Mouse (Mus musculus) CH12.LX (cell line): ENCODE data around the gene Dmrt2. TPM values are rescaled to one million over a fixed set of nuclear protein-coding genes. Genes with fewer than 3 reads are reported as not detected.

Experiments used
- DNase-seq: peaks from one replicate; pipeline ENCODE4 v3.0.0-alpha.2; 2013; ENCODE audit errors: extremely low read depth
- H3K27ac ChIP-seq: 2 replicates; pipeline ENCODE4 v1.5.1; 2012; ENCODE audit warnings: low read depth, mild to moderate bottlenecking, control low read depth, moderate library complexity; ENCODE audit not compliant: insufficient read depth
- H3K27me3 ChIP-seq: replicated peaks from 2 replicates; pipeline ENCODE3; 2012; ENCODE audit warnings: inconsistent platforms
- H3K36me3 ChIP-seq, 2 experiments: replicated peaks in 1 of 2; 2 replicates each; pipeline versions ENCODE3 to v1.6.1; 2012; ENCODE audit warnings: inconsistent platforms in 1 of 2, low read length in 1 of 2, mild to moderate bottlenecking in 1 of 2, mixed read lengths in 1 of 2, moderate library complexity in 1 of 2; ENCODE audit not compliant: control insufficient read depth in 1 of 2, insufficient read depth in 1 of 2
- H3K4me1 ChIP-seq, 2 experiments: 2 replicates each; pipeline ENCODE4 v1.6.1; 2012; ENCODE audit warnings: inconsistent platforms in 1 of 2, moderate library complexity in 1 of 2; ENCODE audit not compliant: insufficient read depth in 2 of 2, control insufficient read depth in 1 of 2
- H3K4me2 ChIP-seq: 2 replicates; pipeline ENCODE4 v1.6.1; 2012; ENCODE audit warnings: low read depth, mild to moderate bottlenecking, control low read depth; ENCODE audit not compliant: poor library complexity, insufficient read depth, severe bottlenecking
- H3K4me3 ChIP-seq, 3 experiments: fragments of 150-350 bp in 1 of 3; sonication (generic) in 1 of 3; replicated peaks in 1 of 3; 2 replicates each; pipeline versions ENCODE3 to v1.5.1; 2011 to 2012; ENCODE audit warnings: low read depth in 2 of 3, low read length in 2 of 3, mild to moderate bottlenecking in 2 of 3, moderate library complexity in 2 of 3, control low read depth in 1 of 3, improper control_type of control experiment in 1 of 3, inconsistent platforms in 1 of 3, mixed read lengths in 1 of 3; ENCODE audit not compliant: poor library complexity in 1 of 3
- H3K79me2 ChIP-seq: replicated peaks from 2 replicates; pipeline ENCODE4 v1.6.1; 2012; ENCODE audit warnings: mild to moderate bottlenecking, moderate library complexity; ENCODE audit not compliant: control insufficient read depth, poor library complexity, insufficient read depth, severe bottlenecking; ENCODE audit errors: extremely low read depth
- H3K9ac ChIP-seq: 2 replicates; pipeline ENCODE4 v1.6.1; 2012; ENCODE audit warnings: low read depth, mild to moderate bottlenecking, control low read depth, moderate library complexity; ENCODE audit not compliant: insufficient read depth
- H3K9me3 ChIP-seq: replicated peaks from 2 replicates; pipeline ENCODE3; 2012; ENCODE audit warnings: low read length, inconsistent platforms, mixed read lengths
- MAX ChIP-seq: IDR thresholded peaks from 2 replicates; pipeline ENCODE4 v1.6.1; 2011; ENCODE audit warnings: low read length, improper control_type of control experiment
- UBTF ChIP-seq: IDR thresholded peaks from 2 replicates; pipeline ENCODE4 v1.6.1; 2012; ENCODE audit warnings: low read depth, mild to moderate bottlenecking, inconsistent platforms, low read length, improper control_type of control experiment, moderate library complexity
- dilution Hi-C: fragments of 300-500 bp; cut with MboI; formaldehyde crosslinking; loops from 2 replicates; pipeline ENCODE4 v1.14.3; 2020; ENCODE audit warnings: low sequenced_read_pairs; ENCODE audit not compliant: extremely low pct_unique_long_range_greater_than_20kb, extremely low pct_ligation_motif_present
- in situ Hi-C: fragments of 300-500 bp; cut with MboI; formaldehyde crosslinking; loops from 3 replicates; pipeline ENCODE4 v1.14.3; 2019; ENCODE audit warnings: low sequenced_read_pairs, low pct_ligation_motif_present, low pct_unique_long_range_greater_than_20kb, mixed read lengths
- polyA plus RNA-seq: library from polyadenylated mRNA; unstranded; fragments of >175 nt; gene quantifications from 2 replicates; pipeline ENCODE4 v1.2.1, GENCODE M21; 2012; ENCODE audit warnings: low read depth; ENCODE audit not compliant: insufficient read length
- total RNA-seq, 2 experiments: library from RNA; depleted of rRNA; stranded (reverse); fragments of 300-350 nt in 1 of 2; fragments of >200 nt in 1 of 2; gene quantifications; 2 replicates each; pipeline ENCODE4 v1.2.3; 2012 to 2014

Dmrt2 gene
- total and polyA plus RNA-seq, 3 experiments = not detected

GRCm38 (mm10) chr19:25722616-25723015 lies 50.4 kb downstream of the Dmrt2 start:
- TF ChIP-seq UBTF (no peak), MAX (no peak)
- H3K4me1 ChIP-seq = no peaks in the 10 kb centered on the region
- no peak overlapping the region for H3K9ac ChIP-seq
- H3K27ac ChIP-seq = no peak overlapping the region
- no peaks in the 10 kb centered on the region for H3K36me3 ChIP-seq
- no peak for DNase-seq
- H3K4me3 ChIP-seq = no peak overlapping the region
- no peaks in the 10 kb centered on the region for H3K9me3 ChIP-seq
- dilution Hi-C loops (no loop called here), in situ Hi-C loops (no loop called here)
- no peak overlapping the region for H3K4me2 ChIP-seq
- no peaks in the 10 kb centered on the region for H3K27me3 ChIP-seq
- H3K79me2 ChIP-seq = no peaks in the 10 kb centered on the region

Other genes with a start within 250 kb of the Dmrt2 start
- gene Dmrt1, start 166.8 kb upstream of the Dmrt2 start, total RNA-seq (2012; rRNA removed) = not detected in 2 replicates
- 0.24 and 0.50 TPM in 2 replicates for gene Dmrt1, start 166.8 kb upstream of the Dmrt2 start, total RNA-seq (2014; rRNA removed)
- gene Dmrt1, start 166.8 kb upstream of the Dmrt2 start, polyA plus RNA-seq = 0.30 TPM in 1 of 2 replicates, not detected in the other
- not detected in 2 replicates for gene Dmrt3, start 62.1 kb upstream of the Dmrt2 start, total RNA-seq (2012; rRNA removed)
- not detected in 2 replicates for gene Dmrt3, start 62.1 kb upstream of the Dmrt2 start, total RNA-seq (2014; rRNA removed)
- not detected in 2 replicates for gene Dmrt3, start 62.1 kb upstream of the Dmrt2 start, polyA plus RNA-seq